Mouse (Mus musculus): ENCODE measurements around the gene Pcmtd2. TPM values are rescaled to one million over a fixed set of nuclear protein-coding genes. Genes with fewer than 3 reads are reported as not detected.

Gene Pcmtd2
- 17.0 and 19.4 TPM in 2 replicates for polyA plus RNA-seq (2021; fragmentation: Nextera tagmentation)
- long read RNA-seq, experiment 1, transcript Pcmtd2-201 (7 exons, 3,569 nt) = major isoform, 38 of 74 reads
- long read RNA-seq, experiment 1, partial matches to known transcripts = 22 of 74 reads
- long read RNA-seq, experiment 1, other reads (novel, unspliced or antisense) = 10 of 74 reads
- long read RNA-seq, experiment 2, transcript Pcmtd2-202 (7 exons, 3,499 nt) = minor isoform, 12 of 256 reads
- long read RNA-seq, experiment 2, transcript Pcmtd2-201 (7 exons, 3,569 nt) = major isoform, 194 of 256 reads
- long read RNA-seq, experiment 2, partial matches to known transcripts = 21 of 256 reads
- long read RNA-seq, experiment 2, other reads (novel, unspliced or antisense) = 27 of 256 reads

GRCm38 (mm10) chr2:181837372-181838292 lies at the start of gene Pcmtd2:
Gene Pcmtd2 (plus strand): TSS chr2:181837854.

GRCm38 (mm10) chr2:181863791-181864535 lies 26.3 kb downstream of the Pcmtd2 start, which contains the start of gene Polr3k:
Gene Polr3k (plus strand): TSS chr2:181864337.

Other genes starting within 250 kb of the Pcmtd2 start
- 51.0 and 58.7 TPM in 2 replicates for gene Prpf6, start 246.0 kb upstream of the Pcmtd2 start, polyA plus RNA-seq (2021; fragmentation: Nextera tagmentation)
- 8.0 and 8.6 TPM in 2 replicates for gene Zfp512b, start 245.1 kb upstream of the Pcmtd2 start, polyA plus RNA-seq (2021; fragmentation: Nextera tagmentation)
- gene Samd10, start 238.6 kb upstream of the Pcmtd2 start, polyA plus RNA-seq (2021; fragmentation: Nextera tagmentation) = 13.9 and 18.8 TPM in 2 replicates
- gene Gm29797, start 180.8 kb upstream of the Pcmtd2 start, polyA plus RNA-seq (2021; fragmentation: Nextera tagmentation) = not detected in 2 replicates
- 2.4 and 4.7 TPM in 2 replicates for gene Sox18, start 166.2 kb upstream of the Pcmtd2 start, polyA plus RNA-seq (2021; fragmentation: Nextera tagmentation)
- gene Tcea2, start 157.5 kb upstream of the Pcmtd2 start, polyA plus RNA-seq (2021; fragmentation: Nextera tagmentation) = 54.4 and 58.7 TPM in 2 replicates
- gene Rgs19, start 143.9 kb upstream of the Pcmtd2 start, polyA plus RNA-seq (2021; fragmentation: Nextera tagmentation) = 48.8 and 52.4 TPM in 2 replicates
- not detected in 2 replicates for gene Lkaaear1, start 139.4 kb upstream of the Pcmtd2 start, polyA plus RNA-seq (2021; fragmentation: Nextera tagmentation)
- 21.8 and 24.4 TPM in 2 replicates for gene Oprl1, start 122.8 kb upstream of the Pcmtd2 start, polyA plus RNA-seq (2021; fragmentation: Nextera tagmentation)
- gene Myt1, start 74.5 kb upstream of the Pcmtd2 start, polyA plus RNA-seq (2021; fragmentation: Nextera tagmentation) = 0.93 and 1.0 TPM in 2 replicates
- 39.8 and 40.5 TPM in 2 replicates for gene Polr3k, start 26.5 kb downstream of the Pcmtd2 start, polyA plus RNA-seq (2021; fragmentation: Nextera tagmentation)
- not detected in 2 replicates for gene Gm14496, start 153.3 kb downstream of the Pcmtd2 start, polyA plus RNA-seq (2021; fragmentation: Nextera tagmentation)